Mouse (Mus musculus): ENCODE data around the gene Las1l.

DNA sequence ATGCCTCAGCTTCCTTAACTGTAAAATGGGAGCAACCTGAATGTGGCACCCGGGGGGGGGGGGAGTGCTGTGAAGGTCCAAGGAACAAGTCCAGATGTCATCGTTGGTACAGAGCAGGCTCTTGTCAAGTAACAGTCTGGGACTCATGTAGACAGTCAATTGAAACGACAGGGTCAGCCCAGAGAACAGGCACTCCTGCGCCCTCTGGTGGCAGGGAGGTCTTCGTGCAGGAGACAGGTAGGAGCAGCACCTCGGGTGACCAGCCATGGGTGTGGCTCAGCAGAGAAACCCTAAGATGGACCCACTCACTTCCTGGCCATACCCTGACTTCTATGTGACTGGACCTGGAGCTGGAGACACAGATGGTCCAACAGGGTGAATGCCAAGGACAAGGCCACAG is 42.8 kb upstream of the Las1l start:
- TF ChIP-seq POLR2A (IDR thresholded peaks at IDR 0.05; ENCODE audit: borderline replicate concordance, insufficient read depth, low read length) (no peak), CTCF (IDR thresholded peaks at IDR 0.05; ENCODE audit: borderline replicate concordance, insufficient read depth, low read depth, low read length) (no peak)
